Mouse (Mus musculus): ENCODE measurements around the gene Prss45. TPM values are rescaled to one million over a fixed set of nuclear protein-coding genes. Genes with fewer than 3 reads are reported as not detected.

Prss45 gene
- under 1 TPM in 1 of 2 experiments, not detected in 1; 0.20 TPM for polyA plus RNA-seq (2017; shearing (Covaris generic))

GRCm38 (mm10) chr9:110834411-110834810 lies at the start of gene Prss45:
Gene Prss45, plus strand, starts transcription at chr9:110834588.

GRCm38 (mm10) chr9:110797866-110798265 lies 36.5 kb upstream of the Prss45 start, which contains the start of gene Prss42:
Gene Prss42, plus strand, starts transcription at chr9:110798166.

GRCm38 (mm10) chr9:110813789-110814188 lies 20.6 kb upstream of the Prss45 start, which contains the start of gene Prss44:
Gene Prss44, plus strand, starts transcription at chr9:110813994.

GRCm38 (mm10) chr9:110826390-110826789 lies 8.0 kb upstream of the Prss45 start, which contains the start of gene Prss43:
Gene Prss43, plus strand, starts transcription at chr9:110826690.

GRCm38 (mm10) chr9:110844206-110844605 lies 9.8 kb downstream of the Prss45 start, which contains the start of gene Prss46:
Gene Prss46, plus strand, starts transcription at chr9:110844506.

GRCm38 (mm10) chr9:110857781-110858472 lies 23.5 kb downstream of the Prss45 start, which contains the start of gene Prss50:
Gene Prss50, plus strand, starts transcription at chr9:110857967.

GRCm38 (mm10) chr9:110879191-110879920 lies 45.0 kb downstream of the Prss45 start, which contains the start of gene Als2cl:
Gene Als2cl, plus strand, starts transcription at chr9:110879870.

GRCm38 (mm10) chr9:110879998-110880561 lies 45.7 kb downstream of the Prss45 start, which contains the start of gene Tmie:
Gene Tmie, minus strand, starts transcription at chr9:110880113.

Other genes with a start within 250 kb of the Prss45 start
- gene Nradd, start 210.1 kb upstream of the Prss45 start, polyA plus RNA-seq (2017; shearing (Covaris generic)), result 1 to 10 TPM; 1.0 to 3.1 TPM
- 10 to 100 TPM; 26.7 to 84.1 TPM for gene Nbeal2, start 180.4 kb upstream of the Prss45 start, polyA plus RNA-seq (2017; shearing (Covaris generic))
- gene Ccdc12, start 178.1 kb upstream of the Prss45 start, polyA plus RNA-seq (2017; shearing (Covaris generic)), result 100 to 1,000 TPM; 302 to 304 TPM
- not detected for gene Myl3, start 92.7 kb upstream of the Prss45 start, polyA plus RNA-seq (2017; shearing (Covaris generic))
- under 1 TPM in 1 of 2 experiments, not detected in 1; 0.07 TPM for gene Pth1r, start 87.4 kb upstream of the Prss45 start, polyA plus RNA-seq (2017; shearing (Covaris generic))
- not detected for gene Prss42, start 36.4 kb upstream of the Prss45 start, polyA plus RNA-seq (2017; shearing (Covaris generic))
- gene Prss44, start 20.6 kb upstream of the Prss45 start, polyA plus RNA-seq (2017; shearing (Covaris generic)), result not detected
- under 1 TPM in 1 of 2 experiments, not detected in 1; 0.10 TPM for gene Prss43, start 7.9 kb upstream of the Prss45 start, polyA plus RNA-seq (2017; shearing (Covaris generic))
- gene Prss46, start 9.9 kb downstream of the Prss45 start, polyA plus RNA-seq (2017; shearing (Covaris generic)), result not detected
- under 1 TPM in 1 of 2 experiments, not detected in 1; 0.77 TPM for gene Prss50, start 23.4 kb downstream of the Prss45 start, polyA plus RNA-seq (2017; shearing (Covaris generic))
- 10 to 100 TPM; 20.6 to 33.1 TPM for gene Als2cl, start 45.3 kb downstream of the Prss45 start, polyA plus RNA-seq (2017; shearing (Covaris generic))
- gene Tmie, start 45.5 kb downstream of the Prss45 start, polyA plus RNA-seq (2017; shearing (Covaris generic)), result 10 to 100 TPM in 1 of 2 experiments, 1 to 10 TPM in 1; 6.7 to 16.9 TPM
- gene Fam240a, start 82.3 kb downstream of the Prss45 start, polyA plus RNA-seq (2017; shearing (Covaris generic)), result 1 to 10 TPM in 1 of 2 experiments, not detected in 1; 5.1 TPM
- 1 to 10 TPM; 3.3 to 7.6 TPM for gene Tdgf1, start 111.6 kb downstream of the Prss45 start, polyA plus RNA-seq (2017; shearing (Covaris generic))
- gene Lrrc2, start 117.0 kb downstream of the Prss45 start, polyA plus RNA-seq (2017; shearing (Covaris generic)), result under 1 TPM in 1 of 2 experiments, not detected in 1; 0.12 TPM
- not detected for gene Rtp3, start 156.0 kb downstream of the Prss45 start, polyA plus RNA-seq (2017; shearing (Covaris generic))
- 1 to 10 TPM in 1 of 2 experiments, not detected in 1; 1.3 TPM for gene Ltf, start 184.7 kb downstream of the Prss45 start, polyA plus RNA-seq (2017; shearing (Covaris generic))
- gene Ccrl2, start 222.9 kb downstream of the Prss45 start, polyA plus RNA-seq (2017; shearing (Covaris generic)), result 10 to 100 TPM in 1 of 2 experiments, 1 to 10 TPM in 1; 6.4 to 28.2 TPM

All from activated CD4-positive, CD25-positive, alpha-beta regulatory T cell (primary cell).